Mouse (Mus musculus) thymus, adult 2 months (tissue): ENCODE data around the gene Cdc34.

Experiments
- CTCF ChIP-seq: fragments of 200-500 bp; IDR thresholded peaks from 2 replicates; pipeline ENCODE4 v1.5.1; 2012; ENCODE audit warnings: mild to moderate bottlenecking, control low read depth, low read length, moderate library complexity, borderline replicate concordance; ENCODE audit not compliant: control insufficient read depth, poor library complexity, insufficient read depth; ENCODE audit errors: extremely low read depth
- POLR2A ChIP-seq: fragments of 200-500 bp; IDR thresholded peaks from 2 replicates; pipeline ENCODE4 v1.6.1; 2012; ENCODE audit warnings: mild to moderate bottlenecking, low read length, control low read depth, moderate library complexity; ENCODE audit not compliant: control insufficient read depth, poor library complexity, insufficient read depth; ENCODE audit errors: extremely low read depth

DNA sequence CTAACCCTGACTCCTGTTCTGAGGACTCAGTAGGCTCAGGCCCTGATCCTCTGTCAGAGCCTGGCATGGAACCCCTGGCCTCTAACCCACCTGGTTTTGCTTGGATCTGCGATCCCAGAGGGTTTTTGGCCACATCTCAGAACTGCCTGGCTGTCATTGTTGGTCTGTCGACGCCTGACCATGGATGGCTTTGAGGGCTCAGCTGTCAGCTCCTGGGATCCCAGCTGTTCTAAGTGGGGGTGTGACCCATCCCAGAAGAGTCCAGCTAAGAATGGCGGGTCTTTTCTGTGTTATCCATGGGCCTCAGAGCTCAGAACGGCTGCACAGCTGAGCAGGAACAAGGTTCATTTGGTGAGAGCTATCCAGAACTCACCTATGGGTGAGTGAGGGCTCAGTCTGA is 39.1 kb downstream of the Cdc34 start:
- TF ChIP-seq CTCF: no peak
- TF ChIP-seq POLR2A: no peak
